Mouse (Mus musculus) liver, postnatal 0 days (tissue): ENCODE data around the gene Dnajc7.

Experiments
- CTCF ChIP-seq: sonication (generic); IDR thresholded peaks from 2 replicates; pipeline ENCODE4 v1.5.1; 2016; ENCODE audit warnings: antibody characterized with exemption, low read depth
- EP300 ChIP-seq: IDR thresholded peaks from 2 replicates; pipeline ENCODE4 v1.6.1; 2016; ENCODE audit warnings: antibody characterized with exemption, low read depth, mild to moderate bottlenecking

GRCm38 (mm10) chr11:100648405-100648804 lies 28.4 kb upstream of the Dnajc7 start:
- TF ChIP-seq CTCF: no peak
- no peak for TF ChIP-seq EP300
